Mouse (Mus musculus) forebrain, embryonic 10.5 days (tissue): ENCODE measurements around the gene Ttc34. TPM values are rescaled to one million over a fixed set of nuclear protein-coding genes. Genes with fewer than 3 reads are reported as not detected.

Experiments used
- DNase-seq: peaks from one replicate; pipeline ENCODE4 v3.0.0-alpha.2; 2017; ENCODE audit warnings: low spot score; ENCODE audit errors: extremely low spot score
- H3K27ac ChIP-seq: fragments of 300-500 bp; sonication (generic); 2 replicates; pipeline ENCODE4 v1.5.1; 2016; ENCODE audit warnings: mild to moderate bottlenecking
- H3K27me3 ChIP-seq: fragments of 300-500 bp; sonication (generic); 2 replicates; pipeline ENCODE4 v1.6.1; 2016; ENCODE audit warnings: mild to moderate bottlenecking; ENCODE audit not compliant: poor library complexity, severe bottlenecking
- H3K36me3 ChIP-seq: fragments of 300-500 bp; sonication (generic); replicated peaks from 2 replicates; pipeline ENCODE4 v1.6.1; 2016; ENCODE audit warnings: mild to moderate bottlenecking, moderate library complexity
- H3K4me1 ChIP-seq: fragments of 300-500 bp; sonication (generic); 2 replicates; pipeline ENCODE4 v1.6.1; 2016
- H3K4me3 ChIP-seq: fragments of 300-500 bp; sonication (generic); 2 replicates; pipeline ENCODE4 v1.5.1; 2016; ENCODE audit warnings: mild to moderate bottlenecking, moderate library complexity
- H3K9me3 ChIP-seq: fragments of 300-500 bp; sonication (generic); 2 replicates; pipeline ENCODE4 v1.6.1; 2016; ENCODE audit warnings: mild to moderate bottlenecking, moderate library complexity
- WGBS: fragments of 180-500 bp; shearing (Covaris S2); methylation state at CpG from one replicate; pipeline ENCODE4 v1.1.7; 2016; 5-methylcytosine and 5-hydroxymethylcytosine counted together
- polyA plus RNA-seq: library from polyadenylated mRNA; unstranded; fragments of >200 nt; fragmentation: Nextera tagmentation; extraction: Ambion mirVana; gene quantifications from 2 replicates; pipeline ENCODE4 v1.2.1, GENCODE M21; 2016

Gene Ttc34
- polyA plus RNA-seq, 1 experiment from 2014 or later, result 0.61 TPM

GRCm38 (mm10) chr4:154836183-154836915 is 910 bp upstream of the Ttc34 start:
- Histone ChIP-seq H3K27me3 (peaks cover 87% of the 10 kb centered on the region), H3K27ac (no peak overlapping the region), H3K36me3 (no peaks in the 10 kb centered on the region), H3K4me1 (peaks cover 47% of the 10 kb centered on the region), H3K9me3 (no peaks in the 10 kb centered on the region), H3K4me3 (no peak overlapping the region)
- DNase-seq, result no peak
- 78% methylated on average over 7 of the region's 7 CpGs for WGBS

DNA sequence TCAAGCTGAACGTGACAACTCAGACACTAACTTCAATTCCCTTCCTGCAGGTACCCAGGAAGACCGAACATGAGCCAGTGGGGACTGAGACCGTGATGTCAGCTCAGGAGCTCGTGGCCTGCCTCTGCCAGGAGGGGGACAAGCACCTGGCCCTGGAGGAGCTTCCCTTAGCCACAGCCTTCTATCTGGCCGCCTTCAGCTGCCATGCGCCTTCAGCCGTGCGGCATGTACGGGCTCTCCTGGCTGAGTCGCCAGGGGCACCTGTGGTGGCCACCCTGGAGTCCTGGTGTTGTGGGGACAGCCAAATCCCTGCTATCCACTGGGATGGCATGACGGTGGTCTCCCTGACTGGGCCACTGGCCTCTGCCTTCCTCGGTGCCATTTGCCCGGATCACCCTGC is 1.5 kb downstream of the Ttc34 start:
- 0 out of 2 replicates have a peak overlapping the region, but pooled peaks have one; percentile 22 for H3K27ac ChIP-seq
- H3K36me3 ChIP-seq, result no peaks in the 10 kb centered on the region
- H3K9me3 ChIP-seq, result no peaks in the 10 kb centered on the region
- DNase-seq, result no peak
- H3K4me3 ChIP-seq, result no peak overlapping the region
- H3K27me3 ChIP-seq, result peaks cover 66% of the 10 kb centered on the region
- peaks cover 30% of the 10 kb centered on the region for H3K4me1 ChIP-seq
- WGBS, result 87% methylated on average over 13 of the region's 13 CpGs

GRCm38 (mm10) chr4:154839406-154839805 is 2.1 kb downstream of the Ttc34 start:
- Histone ChIP-seq H3K4me1 (peaks cover 30% of the 10 kb centered on the region), H3K4me3 (no peak overlapping the region), H3K9me3 (no peaks in the 10 kb centered on the region), H3K27ac (0 out of 2 replicates have a peak overlapping the region, but pooled peaks have one; percentile 22), H3K36me3 (no peaks in the 10 kb centered on the region), H3K27me3 (peaks cover 60% of the 10 kb centered on the region)
- DNase-seq, result no peak
- WGBS, result 51% methylated on average over 11 of the region's 11 CpGs

- H3K9me3 ChIP-seq, result no peaks in the 10 kb centered on the region
- DNase-seq, result no peak
- 90% methylated on average over 1 of the region's 1 CpGs for WGBS
Measured at GRCm38 (mm10) chr4:154852696-154853095, 15.4 kb downstream of the Ttc34 start.

DNA sequence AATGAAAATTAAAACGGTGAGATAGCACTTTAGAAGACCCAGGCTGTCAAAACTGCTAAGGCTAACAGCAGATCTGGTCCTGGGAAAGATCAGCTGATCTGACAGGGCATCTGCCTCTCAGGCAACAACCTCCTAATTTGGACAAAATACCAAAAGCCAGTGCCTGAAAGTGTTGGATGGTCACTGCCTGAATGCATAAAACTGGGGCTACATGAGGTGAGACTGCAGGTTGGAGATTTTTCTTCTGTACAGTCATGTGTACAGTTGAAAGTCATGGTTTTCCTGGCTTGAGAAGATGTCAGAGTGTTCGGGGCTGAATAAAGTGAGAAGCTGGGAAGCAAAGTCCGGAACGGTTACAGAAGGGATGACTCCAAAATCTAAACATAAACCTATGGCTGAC is 16.6 kb downstream of the Ttc34 start:
- Histone ChIP-seq H3K4me3 (no peak overlapping the region), H3K36me3 (no peaks in the 10 kb centered on the region), H3K9me3 (no peaks in the 10 kb centered on the region), H3K4me1 (peaks cover 16% of the 10 kb centered on the region), H3K27ac (no peak overlapping the region), H3K27me3 (peaks cover 63% of the 10 kb centered on the region)
- 85% methylated on average over 4 of the region's 4 CpGs for WGBS
- DNase-seq, result no peak

More at GRCm38 (mm10) chr4:154852696-154853095, 15.4 kb downstream of the Ttc34 start:
- Histone ChIP-seq H3K4me1 (peaks cover 16% of the 10 kb centered on the region), H3K27ac (no peak overlapping the region), H3K36me3 (no peaks in the 10 kb centered on the region), H3K27me3 (peaks cover 51% of the 10 kb centered on the region), H3K4me3 (no peak overlapping the region)

- peak overlapping the region; percentile 66 for H3K4me3 ChIP-seq
- H3K36me3 ChIP-seq, result no peaks in the 10 kb centered on the region
- DNase-seq, result no peak
- no peak overlapping the region for H3K27ac ChIP-seq
- H3K9me3 ChIP-seq, result no peaks in the 10 kb centered on the region
- 60% methylated on average over 12 of the region's 12 CpGs for WGBS
- peaks cover 72% of the 10 kb centered on the region for H3K27me3 ChIP-seq
- H3K4me1 ChIP-seq, result peaks cover 16% of the 10 kb centered on the region
Measured at GRCm38 (mm10) chr4:154854676-154855345, 17.6 kb downstream of the Ttc34 start.

DNA sequence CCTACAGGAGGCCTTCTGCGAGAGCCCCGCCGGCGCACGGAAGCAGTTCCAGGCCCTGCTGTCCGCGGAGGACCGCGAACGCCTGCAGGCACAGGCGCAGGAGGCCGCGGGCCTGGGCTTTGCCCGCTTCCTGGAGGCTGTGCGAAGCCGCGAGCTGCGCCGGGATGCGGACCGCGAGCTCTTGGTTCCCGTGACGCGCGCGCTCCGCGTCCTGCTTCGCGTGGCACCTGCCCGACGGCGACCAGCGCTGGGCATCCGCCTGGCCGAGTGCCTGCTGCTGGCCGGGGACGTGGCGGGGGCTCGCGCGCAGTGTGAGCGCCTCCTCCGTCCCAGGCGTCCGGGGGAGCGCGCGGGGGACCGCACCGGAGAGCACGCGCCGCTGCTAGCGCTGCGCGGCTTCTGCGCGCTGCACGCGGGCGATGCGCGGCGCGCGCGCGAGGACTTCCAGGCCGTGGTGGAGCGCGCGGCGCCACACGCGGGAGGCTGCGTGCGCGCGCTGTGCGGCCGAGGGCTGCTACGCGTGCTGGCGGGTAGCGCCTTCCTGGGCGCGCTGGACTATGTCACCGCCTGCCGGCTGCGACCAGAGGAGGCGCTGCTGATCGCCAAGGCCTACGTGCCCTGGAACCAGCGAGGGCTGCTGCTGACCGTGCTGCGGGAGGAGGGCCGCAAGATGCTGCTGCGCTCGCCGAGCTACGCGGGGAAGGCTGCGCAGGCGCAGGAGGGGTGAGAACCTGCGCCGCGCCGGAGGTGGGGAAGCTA is 18.6 kb downstream of the Ttc34 start:
- no peaks in the 10 kb centered on the region for H3K9me3 ChIP-seq
- H3K27ac ChIP-seq, result peak overlapping the region; percentile 85
- peaks cover 16% of the 10 kb centered on the region for H3K4me1 ChIP-seq
- H3K36me3 ChIP-seq, result no peaks in the 10 kb centered on the region
- DNase-seq, result peak; percentile 89
- peak overlapping the region; percentile 66 for H3K4me3 ChIP-seq
- WGBS, result under 1% methylated on average over 110 of the region's 110 CpGs
- H3K27me3 ChIP-seq, result peaks cover 83% of the 10 kb centered on the region

DNA sequence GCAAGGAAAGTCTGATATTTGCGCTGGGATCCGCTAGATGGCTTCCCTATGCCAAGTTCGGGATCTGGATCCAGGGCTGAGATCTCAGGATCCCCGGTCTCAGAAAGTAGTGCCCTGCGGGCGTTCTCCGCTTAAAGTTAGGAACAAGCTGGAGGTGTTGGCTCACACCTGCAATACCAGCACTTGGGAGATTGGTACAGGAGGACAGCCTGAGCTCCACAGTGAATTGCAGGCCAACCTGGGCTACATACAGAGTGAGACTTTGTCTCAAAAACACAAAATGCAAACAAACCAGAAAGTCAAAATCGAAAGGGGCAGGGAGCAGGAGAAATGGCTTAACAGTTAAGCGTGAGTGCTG is 19.2 kb downstream of the Ttc34 start:
- 20% methylated on average over 9 of the region's 9 CpGs for WGBS
- peaks cover 16% of the 10 kb centered on the region for H3K4me1 ChIP-seq
- H3K36me3 ChIP-seq, result no peaks in the 10 kb centered on the region
- H3K27me3 ChIP-seq, result peaks cover 89% of the 10 kb centered on the region
- no peaks in the 10 kb centered on the region for H3K9me3 ChIP-seq
- H3K27ac ChIP-seq, result peak overlapping the region; percentile 85
- H3K4me3 ChIP-seq, result peak overlapping the region; percentile 66
- DNase-seq, result no peak

DNA sequence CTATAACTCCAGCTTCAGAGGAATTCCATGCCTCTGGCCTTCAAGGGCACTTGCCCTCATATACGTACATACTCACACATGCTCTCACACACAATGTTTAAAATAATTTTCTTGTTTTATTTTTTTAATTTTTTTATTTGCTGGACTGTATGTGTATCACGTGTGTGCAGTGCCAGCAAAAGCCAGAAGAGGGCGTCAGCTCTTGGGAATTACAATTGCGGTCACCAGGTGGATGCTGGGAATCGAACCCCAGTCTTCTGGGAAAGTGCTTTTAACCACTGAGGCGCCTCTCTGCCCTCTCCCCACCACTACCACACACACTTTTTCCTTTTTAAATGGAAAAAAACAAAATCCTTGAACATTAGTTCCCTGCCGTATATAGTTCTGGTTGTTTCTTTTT is 19.6 kb downstream of the Ttc34 start:
- H3K27ac ChIP-seq, result no peak overlapping the region; the same call in 1 of the 2 replicates
- DNase-seq, result no peak
- WGBS, result 88% methylated on average over 7 of the region's 7 CpGs
- peaks cover 16% of the 10 kb centered on the region for H3K4me1 ChIP-seq
- no peaks in the 10 kb centered on the region for H3K9me3 ChIP-seq
- H3K36me3 ChIP-seq, result no peaks in the 10 kb centered on the region
- peaks cover 91% of the 10 kb centered on the region for H3K27me3 ChIP-seq
- H3K4me3 ChIP-seq, result peak overlapping the region; percentile 66; the same call in 1 of the 2 replicates

DNA sequence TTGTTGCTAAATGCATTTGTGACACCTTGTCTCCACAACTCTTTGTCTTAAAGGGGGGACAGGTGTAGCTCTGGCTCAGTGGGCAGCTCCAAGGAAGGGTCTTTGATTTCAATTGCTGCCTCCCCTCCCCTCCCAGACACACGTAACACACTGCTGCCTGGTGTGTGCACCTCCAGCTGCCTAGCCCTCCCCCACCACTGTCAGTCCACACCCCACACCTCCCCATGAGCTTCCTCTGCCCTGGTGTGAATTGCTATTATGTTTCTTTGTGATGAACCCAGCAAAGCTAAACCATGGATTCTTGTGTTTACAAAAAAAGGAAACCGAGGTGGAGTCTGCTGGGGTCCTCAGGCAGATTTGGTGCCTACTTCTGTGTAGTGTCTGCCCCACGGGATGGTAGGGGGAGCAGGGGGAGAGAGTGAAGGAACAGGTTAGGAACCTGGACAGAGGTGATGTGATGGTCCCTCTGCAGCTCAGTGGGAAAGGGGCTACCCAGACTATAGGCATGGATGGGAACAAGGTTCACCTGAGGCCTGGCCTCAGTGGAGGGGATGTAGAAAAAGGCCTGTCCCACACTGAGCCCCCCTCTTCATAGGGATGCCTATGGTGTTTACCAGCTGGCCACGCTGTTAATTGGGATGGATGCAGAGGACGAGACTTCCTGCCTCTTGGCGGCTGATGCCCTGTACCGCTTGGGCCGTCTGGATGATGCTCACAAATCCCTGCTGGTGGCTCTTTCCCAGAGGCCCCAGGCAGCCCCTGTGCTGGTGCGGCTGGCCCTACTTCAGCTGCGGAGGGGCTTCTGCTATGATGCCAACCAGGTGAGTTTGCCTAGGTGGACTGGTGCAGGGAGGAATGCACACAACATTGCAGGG is 20.3 kb downstream of the Ttc34 start:
- DNase-seq, result no peak
- no peaks in the 10 kb centered on the region for H3K36me3 ChIP-seq
- H3K27ac ChIP-seq, result no peak overlapping the region
- H3K27me3 ChIP-seq, result peaks cover 96% of the 10 kb centered on the region
- no peaks in the 10 kb centered on the region for H3K9me3 ChIP-seq
- H3K4me3 ChIP-seq, result no peak overlapping the region
- H3K4me1 ChIP-seq, result peaks cover 16% of the 10 kb centered on the region
- WGBS, result 82% methylated on average over 10 of the region's 10 CpGs

- H3K4me3 ChIP-seq, result no peak overlapping the region
- DNase-seq, result no peak
- WGBS, result 80% methylated on average over 3 of the region's 3 CpGs
- H3K36me3 ChIP-seq, result no peaks in the 10 kb centered on the region
- H3K27me3 ChIP-seq, result peaks cover 91% of the 10 kb centered on the region
- peaks cover 18% of the 10 kb centered on the region for H3K4me1 ChIP-seq
- no peaks in the 10 kb centered on the region for H3K9me3 ChIP-seq
- no peak overlapping the region for H3K27ac ChIP-seq
Measured at GRCm38 (mm10) chr4:154858601-154859000, 21.3 kb downstream of the Ttc34 start.

GRCm38 (mm10) chr4:154861967-154862366 is 24.7 kb downstream of the Ttc34 start:
- no peaks in the 10 kb centered on the region for H3K9me3 ChIP-seq
- no peaks in the 10 kb centered on the region for H3K36me3 ChIP-seq
- H3K4me1 ChIP-seq, result peaks cover 20% of the 10 kb centered on the region
- H3K27ac ChIP-seq, result no peak overlapping the region
- H3K27me3 ChIP-seq, result peaks cover 65% of the 10 kb centered on the region
- H3K4me3 ChIP-seq, result no peak overlapping the region
- DNase-seq, result no peak
- 82% methylated on average over 5 of the region's 5 CpGs for WGBS
